In the genomic region with DNA sequence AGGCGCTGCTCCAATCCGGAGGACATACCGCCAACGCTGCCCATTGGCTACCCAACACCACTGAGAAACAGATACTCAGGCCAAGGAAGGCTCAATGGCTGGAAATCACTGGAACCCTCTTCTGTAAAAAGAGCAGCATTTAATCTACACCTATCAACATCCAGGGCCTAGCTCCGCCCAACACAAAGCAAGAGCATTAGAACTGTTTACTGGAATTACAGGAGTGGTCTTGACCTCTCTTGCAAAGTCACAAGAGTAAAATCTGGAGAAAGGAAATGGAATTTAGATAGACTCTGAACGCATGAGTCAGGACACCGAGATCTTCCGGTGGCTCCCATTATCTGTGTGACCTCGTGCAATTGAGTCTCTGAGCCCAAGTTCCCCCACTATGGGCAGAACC, we compare ENCODE assay signal across 30 mouse cellular contexts. TPM values are rescaled to one million over a fixed set of nuclear protein-coding genes. Genes with fewer than 3 reads are reported as not detected.
DNase-seq lines count a peak whose midpoint lies in the region; ATAC-seq lines count a peak whose summit lies in the region.
"Had no signal": no experiment of that assay in that cellular context is flagged by ENCODE, and none has a peak within 500 bp of the region (broad histone marks: within the 10 kb centered on the region; RNA-seq: fewer than 3 reads in every experiment).

No protein-coding gene starts in this region.

- no peak for ATAC-seq in heart, embryonic 11.5 days (replicated peaks; ENCODE audit: insufficient number of reproducible peaks, low FRiP score, low TSS enrichment)
- ATAC-seq in kidney, embryonic 16.5 days (ENCODE audit: low FRiP score, low TSS enrichment): no peak
- no peak for ATAC-seq in stomach, embryonic 16.5 days (ENCODE audit: insufficient read depth, low FRiP score)
- ATAC-seq: forebrain, embryonic 13.5 days; hindbrain, embryonic 16.5 days; midbrain, embryonic 15.5 days had no signal

- H3K27ac ChIP-seq in heart, embryonic 11.5 days (ENCODE audit: low read depth, low read length): no peak overlapping the region
- H3K27ac ChIP-seq in kidney, embryonic 16.5 days (ENCODE audit: low read length): no peak overlapping the region
- H3K27ac ChIP-seq in stomach, embryonic 16.5 days (ENCODE audit: low read length): no peak overlapping the region
- H3K27ac ChIP-seq: embryonic facial prominence, embryonic 10.5 days; embryonic facial prominence, embryonic 15.5 days; forebrain, embryonic 13.5 days; hindbrain, embryonic 10.5 days; limb, embryonic 12.5 days; liver, embryonic 14.5 days; midbrain, embryonic 10.5 days; midbrain, embryonic 15.5 days; neural tube, embryonic 15.5 days had no signal

- H3K4me1 ChIP-seq in heart, embryonic 11.5 days (ENCODE audit: control insufficient read depth, insufficient read depth, low read length): peaks cover 28% of the 10 kb centered on the region
- H3K4me1 ChIP-seq in kidney, embryonic 16.5 days (ENCODE audit: insufficient read depth, low read length): peaks cover 26% of the 10 kb centered on the region
- peaks cover 21% of the 10 kb centered on the region for H3K4me1 ChIP-seq in stomach, embryonic 16.5 days (ENCODE audit: control insufficient read depth, insufficient read depth, low read length)

- H3K36me3 ChIP-seq in heart, embryonic 11.5 days (ENCODE audit: control insufficient read depth, insufficient read depth, low read length): peaks cover 16% of the 10 kb centered on the region
- peaks cover 30% of the 10 kb centered on the region for H3K36me3 ChIP-seq in kidney, embryonic 16.5 days (ENCODE audit: insufficient read depth, low read length)
- 0 out of 2 replicates have a peak, but pooled peaks cover 11% of the 10 kb centered on the region for H3K36me3 ChIP-seq in stomach, embryonic 16.5 days (ENCODE audit: control insufficient read depth, insufficient read depth, low read length)
- H3K36me3 ChIP-seq: midbrain, embryonic 15.5 days; neural tube, embryonic 15.5 days had no signal

- intact Hi-C loops in left cerebral cortex, postnatal 25 days (cut with DNase I): no loop called here

- H3K9me3 ChIP-seq in heart, embryonic 11.5 days (replicated peaks; ENCODE audit: control insufficient read depth, low read length): no peaks in the 10 kb centered on the region
- H3K9me3 ChIP-seq in kidney, embryonic 16.5 days (ENCODE audit: low read length): no peaks in the 10 kb centered on the region
- H3K9me3 ChIP-seq in stomach, embryonic 16.5 days (replicated peaks; ENCODE audit: control insufficient read depth, low read length): no peaks in the 10 kb centered on the region
- H3K9me3 ChIP-seq: embryonic facial prominence, embryonic 10.5 days; embryonic facial prominence, embryonic 15.5 days; forebrain, embryonic 13.5 days; hindbrain, embryonic 10.5 days; limb, embryonic 12.5 days; midbrain, embryonic 10.5 days; midbrain, embryonic 15.5 days; neural tube, embryonic 15.5 days had no signal

- DNase-seq in heart, adult 9 months (ENCODE audit: low spot score in 2 of 2): no peak
- DNase-seq in kidney, adult 8-10 months: no peak
- DNase-seq in R1 (ENCODE audit: low read depth, low spot score): peak; percentile 79
- DNase-seq in left cerebral cortex, postnatal 25 days (ENCODE audit: low spot score in 2 of 2): no peak
- DNase-seq: adrenal gland, adult 8-10 months; cerebellum, adult 8-10 months; cerebellum, postnatal 25 days; gastrocnemius, postnatal 14 days; heart, postnatal 10 days; kidney, adult 9 months; kidney, postnatal 14 days; layer of hippocampus, adult 9-11 months; lung, embryonic 14.5 days; retina, postnatal 1 day; right cerebral cortex, postnatal 14 days; thymus, adult 2 months; thymus, postnatal 4 days had no signal

- no peaks in the 10 kb centered on the region for H3K27me3 ChIP-seq in heart, embryonic 11.5 days (ENCODE audit: control insufficient read depth, insufficient read depth, low read length)
- no peaks in the 10 kb centered on the region for H3K27me3 ChIP-seq in kidney, embryonic 16.5 days (ENCODE audit: insufficient read depth, low read length)
- H3K27me3 ChIP-seq in stomach, embryonic 16.5 days (ENCODE audit: control insufficient read depth, insufficient read depth, low read length): no peaks in the 10 kb centered on the region
- H3K27me3 ChIP-seq: embryonic facial prominence, embryonic 15.5 days; limb, embryonic 12.5 days had no signal

- H3K4me2 ChIP-seq in heart, embryonic 11.5 days: peak overlapping the region; percentile 78; the same call in 1 of the 2 replicates
- peak overlapping the region; percentile 73; the same call in 1 of the 2 replicates for H3K4me2 ChIP-seq in kidney, embryonic 16.5 days (replicated peaks; ENCODE audit: low read depth, low read length)
- peak overlapping the region; percentile 75; the same call in 1 of the 2 replicates for H3K4me2 ChIP-seq in stomach, embryonic 16.5 days (ENCODE audit: low read depth, low read length)
- H3K4me2 ChIP-seq: midbrain, embryonic 15.5 days; neural tube, embryonic 15.5 days had no signal

- WGBS in heart, embryonic 11.5 days (ENCODE audit: insufficient replicate concordance): 63% methylated on average over 9 of the region's 9 CpGs
- WGBS in kidney, embryonic 16.5 days: 93% methylated on average over 9 of the region's 9 CpGs
- 80% methylated on average over 9 of the region's 9 CpGs for WGBS in stomach, embryonic 16.5 days

- H3K9ac ChIP-seq in heart, embryonic 11.5 days (ENCODE audit: low read depth, low read length): no peak overlapping the region
- H3K9ac ChIP-seq in kidney, embryonic 16.5 days (replicated peaks; ENCODE audit: low read length): no peak overlapping the region
- H3K9ac ChIP-seq in stomach, embryonic 16.5 days (ENCODE audit: low read length): no peak overlapping the region
- H3K9ac ChIP-seq: embryonic facial prominence, embryonic 15.5 days; forebrain, embryonic 13.5 days; limb, embryonic 12.5 days; liver, embryonic 14.5 days; lung, embryonic 14.5 days; midbrain, embryonic 15.5 days; neural tube, embryonic 15.5 days had no signal

- no peak overlapping the region for H3K4me3 ChIP-seq in heart, embryonic 11.5 days (ENCODE audit: low read depth, low read length)
- no peak overlapping the region for H3K4me3 ChIP-seq in kidney, embryonic 16.5 days (ENCODE audit: low read length)
- no peak overlapping the region for H3K4me3 ChIP-seq in stomach, embryonic 16.5 days (replicated peaks; ENCODE audit: low read length)
- H3K4me3 ChIP-seq: embryonic facial prominence, embryonic 15.5 days; forebrain, embryonic 13.5 days; midbrain, embryonic 10.5 days; midbrain, embryonic 15.5 days; neural tube, embryonic 15.5 days had no signal

RNA-seq across cellular contexts. Expression of gene Rcn1, which starts 3.1 kb away (rescaled TPM):
- 90.2 and 178 TPM in 2 replicates for polyA plus RNA-seq in heart, embryonic 11.5 days (2014; fragmentation: Nextera tagmentation; extraction: Ambion mirVana)
- polyA plus RNA-seq in kidney, embryonic 16.5 days (2015; fragmentation: Nextera tagmentation; extraction: Ambion mirVana): 208 and 225 TPM in 2 replicates
- 141 TPM in 2 replicates for polyA plus RNA-seq in stomach, embryonic 16.5 days (2015; fragmentation: Nextera tagmentation; extraction: Ambion mirVana)
- total RNA-seq in left cerebral cortex, postnatal 25 days (2021): 10 to 100 TPM; 19.7 to 23.2 TPM
